Mouse (Mus musculus): ENCODE results near the gene Cxcl2.

DNA sequence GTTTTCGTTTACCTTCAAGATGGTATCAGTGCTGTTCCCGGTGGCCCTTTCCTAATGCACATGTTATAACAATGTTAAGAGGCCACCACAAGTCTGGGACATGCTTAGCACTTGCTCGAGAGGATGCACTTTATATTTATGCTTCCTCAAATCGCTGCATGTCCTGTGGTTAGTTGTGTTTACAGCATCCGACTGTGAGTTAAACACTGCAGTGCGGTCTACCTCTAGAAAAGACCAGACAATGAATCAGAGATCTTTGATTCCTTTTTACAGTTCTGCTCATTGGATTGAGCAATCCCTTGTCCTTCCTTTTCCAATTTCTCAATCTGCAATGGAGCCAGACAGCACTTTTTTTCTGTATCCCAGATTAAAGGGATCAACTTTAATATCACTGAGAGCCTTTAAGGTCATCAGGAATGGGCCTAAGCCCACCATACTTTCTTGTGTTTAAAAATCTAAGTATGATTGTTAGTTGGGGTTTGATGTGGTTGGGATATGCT is 41.7 kb upstream of the Cxcl2 start:
- TF ChIP-seq ZNF384 (IDR thresholded peaks at IDR 0.05; ENCODE audit: low read depth, low read length) (no peak), CTCF (conservative IDR thresholded peaks at IDR 0.05 in 1 of 2, IDR thresholded peaks at IDR 0.05 in 1 of 2; ENCODE audit: low read depth in 2 of 2, low read length in 2 of 2) (no peak), MYC (IDR thresholded peaks at IDR 0.05; ENCODE audit: low read depth, low read length) (no peak), POLR2A (IDR thresholded peaks at IDR 0.05; ENCODE audit: low read depth, low read length) (no peak), NRF1 (IDR thresholded peaks at IDR 0.05; ENCODE audit: low read depth, low read length) (no peak), UBTF (IDR thresholded peaks at IDR 0.05; ENCODE audit: low read depth, low read length) (no peak), POLR2AphosphoS2 (IDR thresholded peaks at IDR 0.05; ENCODE audit: low read depth, low read length) (no peak)

Measured in CH12.LX (cell line).